Mouse (Mus musculus) cerebellum, adult 2 months (tissue): ENCODE measurements around the gene Rhcg. TPM values are rescaled to one million over a fixed set of nuclear protein-coding genes. Genes with fewer than 3 reads are reported as not detected.

Experiments used
- DNase-seq, 2 experiments: peaks; one replicate each; pipeline ENCODE4 v3.0.0; 2021
- H3K27ac ChIP-seq: fragments of 200-500 bp; 2 replicates; pipeline ENCODE4 v1.5.1; 2012; ENCODE audit warnings: low read length, control low read depth, inconsistent platforms; ENCODE audit not compliant: insufficient read depth
- H3K27me3 ChIP-seq: fragments of 200-500 bp; 2 replicates; pipeline ENCODE4 v1.6.1; 2012; ENCODE audit warnings: inconsistent platforms, mild to moderate bottlenecking, low read length, moderate library complexity; ENCODE audit not compliant: control insufficient read depth, insufficient read depth
- H3K4me1 ChIP-seq: fragments of 200-500 bp; 2 replicates; pipeline ENCODE4 v1.6.1; 2011; ENCODE audit warnings: low read length; ENCODE audit not compliant: control insufficient read depth, insufficient read depth
- H3K4me3 ChIP-seq: fragments of 200-500 bp; replicated peaks from 2 replicates; pipeline ENCODE3; 2011; ENCODE audit warnings: mild to moderate bottlenecking, low read depth, low read length, control low read depth; ENCODE audit not compliant: insufficient read depth
- CTCF ChIP-seq: fragments of 200-500 bp; IDR thresholded peaks from 2 replicates; pipeline ENCODE4 v1.5.1; 2011; ENCODE audit warnings: low read depth, mild to moderate bottlenecking, control low read depth, low read length, moderate library complexity, borderline replicate concordance; ENCODE audit not compliant: insufficient read depth
- POLR2A ChIP-seq: fragments of 200-500 bp; IDR thresholded peaks from 2 replicates; pipeline ENCODE4 v1.6.1; 2011; ENCODE audit warnings: low read length, control low read depth, borderline replicate concordance; ENCODE audit not compliant: insufficient read depth
- WGBS: fragments of 180-500 bp; shearing (Covaris S2); methylation state at CpG from one replicate; pipeline ENCODE4 v1.1.7; 2018; 5-methylcytosine and 5-hydroxymethylcytosine counted together
- polyA plus RNA-seq: library from polyadenylated mRNA; depleted of rRNA; stranded (reverse); fragments of >200 nt; gene quantifications from 2 replicates; pipeline ENCODE4 v1.2.3, GENCODE M21; 2012; rRNA removed

The Rhcg gene
- polyA plus RNA-seq = 0.13 and 0.19 TPM in 2 replicates

DNA sequence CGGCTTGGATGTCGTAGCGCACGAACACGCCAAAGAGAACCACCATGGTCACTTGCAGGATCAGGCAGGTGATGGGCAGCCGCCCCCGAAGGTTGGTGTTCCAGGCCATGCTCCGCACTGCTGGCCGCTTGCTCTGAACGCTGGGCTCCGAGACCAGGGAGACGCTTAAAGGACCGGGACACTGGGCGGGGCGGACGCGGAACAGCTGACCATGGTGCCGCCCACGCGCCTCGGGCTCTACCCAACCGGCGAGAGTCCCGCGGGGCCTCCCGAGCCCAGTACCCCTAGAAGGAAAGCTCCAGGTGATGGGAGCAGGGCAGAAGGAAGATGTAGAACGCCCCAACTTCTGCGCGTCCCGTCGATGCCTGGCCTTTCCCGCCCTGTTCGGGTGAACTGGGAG is at the start of gene Rhcg:
Gene Rhcg (minus strand): TSS at position 240 of the 400 bp plus-strand sequence.
- no peak within 1 kb of the TSS for H3K27ac ChIP-seq
- TF ChIP-seq POLR2A (no peak), CTCF (no peak)
- no peak for DNase-seq
- no peaks in the 10 kb centered on the region; the same call in 1 of the 2 replicates for H3K27me3 ChIP-seq
- 9% methylated on average over 33 of the region's 33 CpGs for WGBS
- no peak within 1 kb of the TSS for H3K4me3 ChIP-seq
- no peaks in the 10 kb centered on the region for H3K4me1 ChIP-seq

DNA sequence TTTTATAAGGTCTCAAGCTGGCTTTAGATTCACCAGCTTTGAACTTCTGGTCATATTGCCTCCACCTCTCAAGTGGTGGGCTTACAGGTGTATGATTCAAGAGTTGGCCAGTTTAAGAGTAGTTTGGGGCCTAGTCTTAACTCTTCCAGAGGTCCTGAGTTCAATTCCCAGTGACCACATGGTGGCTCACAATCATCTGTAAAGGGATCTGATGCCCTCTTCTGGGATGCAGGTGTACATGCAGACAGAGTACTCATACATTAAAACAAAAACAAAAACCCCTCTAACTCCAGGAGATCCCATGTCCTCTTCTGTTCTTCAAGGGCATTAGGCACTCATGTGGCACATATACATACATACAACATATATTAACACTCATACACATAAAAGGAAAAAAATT is 49.2 kb upstream of the Rhcg start:
- DNase-seq = no peak

DNA sequence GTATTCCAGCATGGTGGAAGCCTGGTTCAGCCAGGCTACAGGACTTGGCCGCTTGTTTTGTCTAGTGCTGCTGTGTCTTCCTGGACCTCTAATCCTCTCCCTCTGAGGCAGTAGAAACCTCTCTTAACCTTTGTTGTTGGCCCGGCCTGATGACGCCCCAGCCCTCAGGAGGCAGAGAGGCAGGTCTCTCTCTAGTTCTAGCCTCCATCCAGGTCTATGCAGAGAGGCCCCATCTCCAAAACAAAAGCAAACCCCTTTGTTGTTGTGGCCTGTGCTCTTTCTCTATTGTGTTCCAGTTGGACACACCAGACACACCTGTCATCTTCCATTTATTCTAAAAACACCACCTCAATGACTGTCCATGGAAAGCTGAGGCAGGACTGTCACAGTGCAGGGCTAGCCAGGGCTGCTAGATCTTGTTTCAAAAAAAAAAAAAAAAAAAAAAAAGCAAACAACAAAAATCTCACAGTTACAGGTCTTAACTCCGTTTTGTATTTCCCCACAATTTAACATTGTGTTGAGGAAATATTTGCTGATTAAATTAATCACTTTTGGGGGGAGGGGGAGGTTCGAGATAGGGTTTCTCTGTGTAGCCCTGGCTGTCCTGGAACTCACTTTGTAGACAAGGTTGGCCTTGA is 43.9 kb upstream of the Rhcg start:
- no peak for TF ChIP-seq POLR2A
- no peak for TF ChIP-seq CTCF
- 16% methylated on average over 5 of the region's 5 CpGs for WGBS
- Histone ChIP-seq H3K27me3 (no peaks in the 10 kb centered on the region), H3K27ac (no peak overlapping the region), H3K4me1 (0 out of 2 replicates have a peak, but pooled peaks cover 6% of the 10 kb centered on the region), H3K4me3 (no peak overlapping the region)
- DNase-seq = no peak

More for the DNA sequence above, 49.2 kb upstream of the Rhcg start:
- H3K4me3 ChIP-seq = no peak overlapping the region
- no peaks in the 10 kb centered on the region for H3K4me1 ChIP-seq
- H3K27me3 ChIP-seq = no peaks in the 10 kb centered on the region
- no peak overlapping the region for H3K27ac ChIP-seq
- TF ChIP-seq POLR2A (no peak), CTCF (no peak)

DNA sequence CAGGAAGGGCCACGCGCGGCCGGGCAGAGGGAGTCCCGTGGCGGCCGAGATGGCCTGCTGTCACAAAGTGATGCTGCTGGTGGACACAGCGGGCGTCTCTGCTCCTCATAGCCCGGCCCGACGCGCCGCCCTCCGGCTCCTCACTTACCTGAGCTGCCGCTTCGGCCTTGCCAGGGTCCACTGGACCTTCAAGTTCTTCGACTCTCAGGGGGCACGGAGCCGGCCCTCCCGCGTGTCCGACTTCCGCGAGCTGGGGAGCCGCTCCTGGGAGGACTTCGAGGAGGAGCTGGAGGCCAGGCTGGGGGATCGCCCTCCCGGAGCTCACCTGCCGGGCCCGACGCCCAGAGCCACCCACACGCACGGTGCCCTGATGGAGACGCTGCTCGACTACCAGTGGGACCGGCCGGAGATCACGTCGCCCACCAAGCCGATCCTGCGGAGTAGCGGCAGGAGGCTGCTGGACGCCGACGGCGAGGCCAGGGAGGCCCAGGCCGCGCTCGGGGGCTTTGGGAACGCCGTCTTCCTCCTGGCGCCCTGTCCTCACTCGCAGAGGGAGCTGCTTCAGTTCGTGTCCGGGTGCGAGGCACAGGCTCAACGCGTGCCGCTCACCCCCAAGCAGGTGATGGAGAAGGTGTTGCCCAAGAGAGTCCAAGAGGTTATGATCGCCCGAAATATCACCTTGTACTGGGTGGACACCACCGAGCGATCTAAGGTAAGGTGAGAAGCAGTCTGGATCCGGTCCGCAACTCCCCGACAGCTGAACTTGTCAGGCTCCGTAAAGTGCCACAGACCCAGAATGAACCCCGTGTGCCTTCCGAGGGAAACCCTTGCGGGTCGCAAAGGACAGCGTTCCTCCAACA is 43.1 kb upstream of the Rhcg start:
- Histone ChIP-seq H3K4me1 (0 out of 2 replicates have a peak, but pooled peaks cover 6% of the 10 kb centered on the region), H3K27me3 (no peaks in the 10 kb centered on the region), H3K27ac (no peak overlapping the region), H3K4me3 (peak overlapping the region; percentile 60)
- no peak for DNase-seq
- TF ChIP-seq POLR2A (no peak), CTCF (no peak)
- WGBS = under 1% methylated on average over 73 of the region's 73 CpGs

DNA sequence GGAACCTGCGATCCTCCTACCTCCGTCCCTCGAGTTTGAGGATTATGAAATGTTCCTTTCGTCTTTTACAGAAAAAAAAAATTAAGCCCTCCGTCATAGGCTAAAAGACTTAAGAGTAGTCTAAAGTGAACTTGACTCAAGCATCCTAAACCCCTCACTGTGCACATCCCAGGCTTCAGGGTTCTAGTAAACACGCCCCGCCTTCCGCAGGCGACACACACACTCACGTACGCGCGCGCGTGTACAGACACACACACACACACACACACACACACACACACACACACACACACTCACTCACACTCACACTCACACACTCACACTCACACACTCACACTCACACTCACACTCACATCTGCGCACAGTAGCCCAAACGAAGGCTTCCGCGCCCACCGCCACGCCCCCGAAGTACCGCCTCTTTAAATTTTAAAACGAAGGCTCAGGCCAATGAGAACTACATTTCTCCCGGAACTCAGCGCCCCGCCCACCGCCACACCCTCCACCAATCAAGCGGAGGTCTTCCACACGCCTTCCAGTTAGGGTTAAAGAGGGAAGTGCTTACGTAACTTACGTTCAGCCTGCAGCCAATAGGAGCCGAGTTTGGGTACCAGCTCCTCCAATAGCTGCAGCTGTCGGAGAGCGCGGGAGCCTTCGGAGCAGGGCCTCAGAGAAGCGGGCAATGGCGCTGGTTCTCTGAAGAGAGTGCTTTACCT is 42.3 kb upstream of the Rhcg start, which contains the start of gene Ticrr:
Gene Ticrr (plus strand): TSS at position 619 of the 713 bp plus-strand sequence.
- H3K27ac ChIP-seq = no peak within 1 kb of the TSS
- DNase-seq = peak; percentile 91 to 95
- peak within 1 kb of the TSS; percentile 60 for H3K4me3 ChIP-seq
- 0 out of 2 replicates have a peak, but pooled peaks cover 6% of the 10 kb centered on the region for H3K4me1 ChIP-seq
- TF ChIP-seq POLR2A = no peak
- TF ChIP-seq CTCF = no peak
- H3K27me3 ChIP-seq = no peaks in the 10 kb centered on the region
- 1% methylated on average over 39 of the region's 39 CpGs for WGBS

DNA sequence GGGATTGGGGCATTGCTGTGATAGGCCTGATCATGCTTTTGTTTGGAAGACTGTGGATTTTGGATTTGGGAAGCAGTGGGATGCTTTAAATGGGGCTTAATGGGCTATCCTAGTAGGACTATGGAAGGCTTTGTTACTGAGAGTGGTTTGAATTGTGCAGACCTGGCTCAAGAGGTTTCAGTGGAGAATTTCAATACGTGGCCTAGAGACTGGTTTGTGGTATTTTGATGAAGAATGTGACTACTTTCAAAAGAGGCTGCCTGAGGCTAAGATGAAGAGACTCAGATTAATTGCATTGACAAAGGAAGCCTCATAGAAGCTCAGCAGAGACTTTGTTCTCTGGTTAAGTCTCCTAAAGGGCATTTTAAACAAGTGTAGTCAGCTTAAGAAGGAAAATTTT is 37.1 kb upstream of the Rhcg start:
- Histone ChIP-seq H3K4me1 (no peaks in the 10 kb centered on the region), H3K4me3 (no peak overlapping the region), H3K27me3 (no peaks in the 10 kb centered on the region), H3K27ac (no peak overlapping the region)
- WGBS = 43% methylated on average over 1 of the region's 1 CpGs
- TF ChIP-seq POLR2A = no peak
- TF ChIP-seq CTCF = no peak
- no peak for DNase-seq

DNA sequence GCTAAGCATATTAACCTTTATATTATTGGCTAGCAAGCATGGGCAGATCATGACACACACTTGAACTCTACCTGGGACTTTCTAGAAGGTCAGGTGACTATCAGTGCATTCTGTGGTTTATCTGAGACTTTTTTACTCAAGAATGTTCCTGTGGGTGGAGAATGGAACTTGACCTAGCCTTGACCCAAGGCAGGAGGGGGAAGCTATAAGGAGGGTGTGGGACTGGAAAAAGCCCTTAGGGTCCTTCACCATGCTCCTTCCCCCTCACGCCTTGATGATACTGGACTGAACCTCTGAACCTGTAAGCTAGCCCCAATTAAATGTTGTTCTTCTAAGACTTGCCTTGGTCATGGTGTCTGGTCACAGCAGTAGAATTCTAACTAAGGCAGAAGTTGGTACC is 36.7 kb upstream of the Rhcg start:
- Histone ChIP-seq H3K27ac (no peak overlapping the region), H3K4me1 (no peaks in the 10 kb centered on the region), H3K27me3 (no peaks in the 10 kb centered on the region), H3K4me3 (no peak overlapping the region)
- 82% methylated on average over 1 of the region's 1 CpGs for WGBS
- no peak for TF ChIP-seq POLR2A
- no peak for TF ChIP-seq CTCF
- no peak for DNase-seq
